10 mouse cellular contexts compared by ENCODE assay signal in the genomic region with DNA sequence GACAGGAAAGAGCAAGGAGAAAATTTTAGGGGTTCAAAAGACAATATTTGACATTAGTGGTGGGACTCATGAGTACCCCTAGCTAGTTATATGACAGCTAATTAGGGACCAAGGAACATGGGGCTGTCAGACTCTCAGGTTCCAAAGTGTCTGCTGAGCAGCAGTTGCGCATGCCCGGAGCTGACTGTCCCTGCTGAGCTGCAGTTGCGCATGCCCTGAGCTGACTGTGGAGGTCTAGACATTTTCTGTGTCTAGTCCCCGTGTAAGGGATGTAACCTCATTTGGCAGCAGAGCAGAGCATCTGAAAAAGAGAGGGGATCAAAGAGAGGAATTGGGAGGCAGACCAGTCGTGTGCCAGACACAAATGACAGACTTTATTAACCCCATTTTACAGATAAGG.
"Had no signal": no experiment of that assay in that cellular context is flagged by ENCODE, and none has a peak within 500 bp of the region (broad histone marks: within the 10 kb centered on the region; RNA-seq: fewer than 3 reads in every experiment).

No protein-coding gene starts in this region.

- ATAC-seq: lung, postnatal 0 days; midbrain, embryonic 13.5 days; midbrain, embryonic 15.5 days had no signal

- DNase-seq: lung, adult 2 months; lung, postnatal 14 days; lung, postnatal 36 days; right cerebral cortex, postnatal 14 days; thymus, adult 2 months; thymus, postnatal 25 days; thymus, postnatal 4 days had no signal
